Comparison of ENCODE assay signal across 14 mouse cellular contexts in genomic region chr6:41544381-41544924, GRCm38 (mm10). TPM values are rescaled to one million over a fixed set of nuclear protein-coding genes. Genes with fewer than 3 reads are reported as not detected.
DNase-seq lines count a peak whose midpoint lies in the region; ATAC-seq and TF ChIP-seq lines count a peak whose summit lies in the region.
"Had no signal": no experiment of that assay in that cellular context is flagged by ENCODE, and none has a peak within 500 bp of the region (broad histone marks: within the 10 kb centered on the region; RNA-seq: fewer than 3 reads in every experiment).

No protein-coding gene starts in this region.

- H3K4me1 ChIP-seq in stomach, embryonic 15.5 days, result no peaks in the 10 kb centered on the region
- no peaks in the 10 kb centered on the region for H3K4me1 ChIP-seq in stomach, postnatal 0 days (replicated peaks; ENCODE audit: control insufficient read depth, insufficient read depth)
- H3K4me1 ChIP-seq in midbrain, postnatal 0 days (ENCODE audit: insufficient read depth, low read length), result peaks cover 13% of the 10 kb centered on the region; the same call in 1 of the 2 replicates
- H3K4me1 ChIP-seq: lung, embryonic 15.5 days had no signal

- H3K9ac ChIP-seq in stomach, embryonic 15.5 days, result no peak overlapping the region
- H3K9ac ChIP-seq in stomach, postnatal 0 days (ENCODE audit: low read length), result no peak overlapping the region
- H3K9ac ChIP-seq in midbrain, postnatal 0 days (replicated peaks; ENCODE audit: low read length, poor library complexity, severe bottlenecking), result no peak overlapping the region
- H3K9ac ChIP-seq: kidney, embryonic 15.5 days; lung, embryonic 15.5 days had no signal

- H3K27ac ChIP-seq in stomach, embryonic 15.5 days, result no peak overlapping the region
- H3K27ac ChIP-seq in stomach, postnatal 0 days (replicated peaks), result no peak overlapping the region
- peak overlapping the region; percentile 62; the same call in 1 of the 2 replicates for H3K27ac ChIP-seq in midbrain, postnatal 0 days (ENCODE audit: low read depth, low read length)
- H3K27ac ChIP-seq: heart, adult 2 months; kidney, embryonic 15.5 days; lung, embryonic 15.5 days had no signal

- no peak for TF ChIP-seq EP300 in stomach, postnatal 0 days (optimal IDR thresholded peaks at IDR 0.05)

- peak overlapping the region; percentile 51; the same call in 1 of the 2 replicates for H3K4me2 ChIP-seq in stomach, embryonic 15.5 days
- H3K4me2 ChIP-seq in stomach, postnatal 0 days (replicated peaks; ENCODE audit: low read depth), result no peak overlapping the region
- H3K4me2 ChIP-seq in midbrain, postnatal 0 days (ENCODE audit: low read depth, low read length, poor library complexity, severe bottlenecking), result peak overlapping the region; percentile 74

- ATAC-seq in stomach, embryonic 15.5 days (ENCODE audit: insufficient read depth, low FRiP score, low read depth), result no peak
- no peak for ATAC-seq in stomach, postnatal 0 days (ENCODE audit: low FRiP score, low TSS enrichment)
- peak; percentile 79 for ATAC-seq in midbrain, postnatal 0 days (ENCODE audit: low FRiP score)

- peak; percentile 11 for DNase-seq in embryo, embryonic 10.5 days (ENCODE audit: low spot score)
- no peak for DNase-seq in embryo, embryonic 11 days
- no peak for DNase-seq in stomach, postnatal 0 days (ENCODE audit: low spot score)
- DNase-seq in midbrain, postnatal 0 days (ENCODE audit: low spot score), result peak; percentile 55
- DNase-seq in adrenal gland, postnatal 25 days, result no peak
- DNase-seq in layer of hippocampus, adult 18-20 months (ENCODE audit: low spot score in 2 of 2), result no peak
- DNase-seq in left cerebral cortex, adult 11 months (ENCODE audit: low spot score), result no peak
- DNase-seq: adrenal gland, postnatal 36 days; cerebellum, adult 9-10 months; heart, adult 2 months; left cerebral cortex, postnatal 4 days had no signal

- no peaks in the 10 kb centered on the region for H3K9me3 ChIP-seq in stomach, embryonic 15.5 days
- no peaks in the 10 kb centered on the region for H3K9me3 ChIP-seq in stomach, postnatal 0 days (ENCODE audit: control insufficient read depth, low read length)
- no peaks in the 10 kb centered on the region for H3K9me3 ChIP-seq in midbrain, postnatal 0 days (ENCODE audit: low read length)
- H3K9me3 ChIP-seq: kidney, embryonic 15.5 days; lung, embryonic 15.5 days had no signal

- no peak overlapping the region for H3K4me3 ChIP-seq in stomach, embryonic 15.5 days (replicated peaks)
- no peak overlapping the region for H3K4me3 ChIP-seq in stomach, postnatal 0 days (ENCODE audit: low read depth, low read length)
- H3K4me3 ChIP-seq in midbrain, postnatal 0 days (ENCODE audit: low read depth, low read length), result peak overlapping the region; percentile 36
- H3K4me3 ChIP-seq: heart, adult 2 months had no signal

- no peaks in the 10 kb centered on the region for H3K36me3 ChIP-seq in stomach, embryonic 15.5 days
- no peaks in the 10 kb centered on the region for H3K36me3 ChIP-seq in stomach, postnatal 0 days (ENCODE audit: control insufficient read depth, insufficient read depth, low read length)
- H3K36me3 ChIP-seq in midbrain, postnatal 0 days (ENCODE audit: insufficient read depth, low read length), result no peaks in the 10 kb centered on the region
- H3K36me3 ChIP-seq: kidney, embryonic 15.5 days; lung, embryonic 15.5 days had no signal

- WGBS in stomach, embryonic 15.5 days, result 75% methylated on average over 5 of the region's 5 CpGs
- WGBS in stomach, postnatal 0 days, result 78% methylated on average over 5 of the region's 5 CpGs
- 38% methylated on average over 5 of the region's 5 CpGs for WGBS in midbrain, postnatal 0 days

- TF ChIP-seq CTCF in stomach, postnatal 0 days (IDR thresholded peaks at IDR 0.05; ENCODE audit: low read depth), result no peak
- TF ChIP-seq CTCF in midbrain, postnatal 0 days (IDR thresholded peaks at IDR 0.05), result no peak

- no peaks in the 10 kb centered on the region for H3K27me3 ChIP-seq in stomach, embryonic 15.5 days (replicated peaks)
- no peaks in the 10 kb centered on the region for H3K27me3 ChIP-seq in stomach, postnatal 0 days (ENCODE audit: control insufficient read depth, insufficient read depth, low read length)
- H3K27me3 ChIP-seq in midbrain, postnatal 0 days (ENCODE audit: insufficient read depth, low read length), result no peaks in the 10 kb centered on the region

RNA-seq across cellular contexts. Expression of gene Prss2, which starts 22.9 kb away (rescaled TPM):
- polyA plus RNA-seq in stomach, embryonic 15.5 days (2015; fragmentation: Nextera tagmentation; extraction: Ambion mirVana), result 141 and 187 TPM in 2 replicates
- 5.1 and 7.0 TPM in 2 replicates for polyA plus RNA-seq in stomach, postnatal 0 days (2015; fragmentation: Nextera tagmentation; extraction: Ambion mirVana)
- not detected in 2 replicates for total RNA-seq in midbrain, postnatal 0 days (2014; rRNA removed)
- polyA plus RNA-seq in midbrain, postnatal 0 days (2015; fragmentation: Nextera tagmentation; extraction: Ambion mirVana), result not detected in 2 replicates
- not detected in 2 replicates for total RNA-seq in adrenal gland, postnatal 25 days (2021)
- total RNA-seq in layer of hippocampus, adult 18-20 months (2021), result not detected
- total RNA-seq: adrenal gland, postnatal 36 days; heart, adult 2 months; left cerebral cortex, postnatal 4 days had no signal
- polyA plus RNA-seq: heart, adult 2 months; kidney, embryonic 15.5 days; lung, embryonic 15.5 days had no signal

Comparison
In these comparisons a context has a peak if more than half of its experiments do, and no peak if none do; other contexts are left out.
1. DNase-seq: peak in embryo, embryonic 10.5 days (single experiment) and midbrain, postnatal 0 days (single experiment); none in embryo, embryonic 11 days (single experiment), stomach, postnatal 0 days (single experiment), adrenal gland, postnatal 25 days (single experiment), layer of hippocampus, adult 18-20 months (0 of 2) and left cerebral cortex, adult 11 months (single experiment).